In the genomic region with DNA sequence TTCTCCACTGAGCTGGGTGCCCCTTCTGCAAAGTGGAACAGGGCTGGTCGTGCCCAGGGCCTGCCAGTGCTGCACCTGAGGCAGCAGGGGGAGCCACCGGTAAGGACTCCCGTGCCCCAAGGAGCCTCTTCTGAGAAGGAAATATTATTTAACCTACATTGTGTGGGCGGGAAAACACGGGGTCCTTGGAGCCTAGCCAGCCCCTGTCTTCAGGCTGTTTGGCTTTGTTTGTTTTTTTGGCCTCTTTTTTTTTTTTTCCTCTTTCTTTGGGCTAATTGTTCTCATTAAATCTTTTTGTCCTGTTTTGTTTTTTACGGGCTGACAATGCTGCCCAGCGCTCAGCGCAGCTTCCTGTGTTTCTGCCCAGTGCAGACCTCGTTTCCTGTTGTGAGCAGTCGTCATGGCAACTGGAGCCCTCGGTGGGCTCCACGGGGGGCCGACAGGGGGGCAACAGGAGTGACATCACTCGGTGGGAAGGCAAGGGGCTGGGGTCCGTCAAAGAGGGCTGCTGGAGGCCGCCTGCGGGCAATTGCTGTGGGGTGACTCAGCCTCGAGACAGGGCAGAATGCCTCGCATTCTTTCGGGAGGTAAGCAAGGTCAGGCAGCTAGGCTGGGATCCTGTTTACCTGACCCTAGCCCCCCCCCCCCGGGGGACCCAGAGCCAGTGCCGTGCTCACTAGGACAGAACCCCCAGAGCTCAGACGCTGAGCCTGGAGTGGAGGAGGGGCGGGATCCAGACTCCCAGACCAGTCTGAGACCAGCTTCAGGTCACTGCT, we compare ENCODE assay signal across 8 mouse cellular contexts. TPM values are rescaled to one million over a fixed set of nuclear protein-coding genes. Genes with fewer than 3 reads are reported as not detected.
DNase-seq lines count a peak whose midpoint lies in the region; ATAC-seq and TF ChIP-seq lines count a peak whose summit lies in the region.

No protein-coding gene starts in this region.

- H3K4me2 ChIP-seq in lung, embryonic 14.5 days: peak overlapping the region; percentile 68
- peak overlapping the region; percentile 68 for H3K4me2 ChIP-seq in neural tube, embryonic 15.5 days

- TF ChIP-seq POLR2A in cortical plate, adult 2 months (IDR thresholded peaks at IDR 0.05; ENCODE audit: extremely low read depth, insufficient read depth, low read length): no peak
- TF ChIP-seq POLR2A in kidney, adult 2 months (IDR thresholded peaks at IDR 0.05; ENCODE audit: low read depth, low read length): no peak

- H3K9ac ChIP-seq in lung, embryonic 14.5 days: peak overlapping the region; percentile 29
- peak overlapping the region; percentile 55 for H3K9ac ChIP-seq in neural tube, embryonic 15.5 days (replicated peaks)

- H3K4me1 ChIP-seq in cortical plate, adult 2 months (ENCODE audit: control insufficient read depth, insufficient read depth, low read length): 0 out of 2 replicates have a peak, but pooled peaks cover 2% of the 10 kb centered on the region
- H3K4me1 ChIP-seq in kidney, adult 2 months (ENCODE audit: control insufficient read depth, insufficient read depth, low read length): peaks cover 14% of the 10 kb centered on the region
- H3K4me1 ChIP-seq in lung, embryonic 14.5 days (ENCODE audit: insufficient read depth): peaks cover 30% of the 10 kb centered on the region
- H3K4me1 ChIP-seq in neural tube, embryonic 15.5 days: peaks cover 36% of the 10 kb centered on the region

- 0 out of 2 replicates have a peak overlapping the region, but pooled peaks have one; percentile 15 for H3K27ac ChIP-seq in cortical plate, adult 2 months (ENCODE audit: insufficient read depth, low read length)
- peak overlapping the region; percentile 79 for H3K27ac ChIP-seq in kidney, adult 2 months (ENCODE audit: insufficient read depth, low read depth, low read length)
- peak overlapping the region; percentile 79 for H3K27ac ChIP-seq in lung, embryonic 14.5 days (ENCODE audit: low read depth)
- peak overlapping the region; percentile 73 for H3K27ac ChIP-seq in neural tube, embryonic 15.5 days (replicated peaks)

- no peaks in the 10 kb centered on the region for H3K27me3 ChIP-seq in Patski
- no peaks in the 10 kb centered on the region for H3K27me3 ChIP-seq in kidney, adult 2 months (replicated peaks; ENCODE audit: control insufficient read depth, insufficient read depth, low read length)
- H3K27me3 ChIP-seq in lung, embryonic 14.5 days (ENCODE audit: insufficient read depth, low read length): no peaks in the 10 kb centered on the region
- H3K27me3 ChIP-seq in neural tube, embryonic 15.5 days (replicated peaks): no peaks in the 10 kb centered on the region

- CTCF ChIA-PET in Patski (lab: Charles Lee): interaction anchor here (1.1 to 15.7 kb wide), 8 partner anchors 10 to 126 kb away, joined by 3 to 226 read pairs (median 6); no protein-coding TSS in a partner anchor

- H3K36me3 ChIP-seq in kidney, adult 2 months (ENCODE audit: control insufficient read depth, insufficient read depth, low read length): no peaks in the 10 kb centered on the region
- no peaks in the 10 kb centered on the region for H3K36me3 ChIP-seq in lung, embryonic 14.5 days (ENCODE audit: insufficient read depth)
- H3K36me3 ChIP-seq in neural tube, embryonic 15.5 days: no peaks in the 10 kb centered on the region

- H3K4me3 ChIP-seq in cortical plate, adult 2 months (ENCODE audit: insufficient read depth, low read length): peak overlapping the region; percentile 1; the same call in 1 of the 2 replicates
- H3K4me3 ChIP-seq in kidney, adult 2 months (ENCODE audit: insufficient read depth, low read depth, low read length): no peak overlapping the region
- H3K4me3 ChIP-seq in lung, embryonic 14.5 days (ENCODE audit: low read depth, low read length): peak overlapping the region; percentile 27
- peak overlapping the region; percentile 36 for H3K4me3 ChIP-seq in neural tube, embryonic 15.5 days (replicated peaks)

- TF ChIP-seq CTCF in Patski (IDR thresholded peaks at IDR 0.05): no peak
- TF ChIP-seq CTCF in cortical plate, adult 2 months (IDR thresholded peaks at IDR 0.05; ENCODE audit: extremely low read depth, insufficient read depth, low read length): peak; percentile 52
- peak; percentile 68 for TF ChIP-seq CTCF in kidney, adult 2 months (conservative IDR thresholded peaks at IDR 0.05; ENCODE audit: insufficient read depth, insufficient read length, low read depth, low read length)
- peak; percentile 80 for TF ChIP-seq CTCF in lung, embryonic 14.5 days (IDR thresholded peaks at IDR 0.05; ENCODE audit: low read depth)

- peak; percentile 61 for ATAC-seq in Patski
- ATAC-seq in lung, embryonic 14.5 days (ENCODE audit: insufficient read depth): peak; percentile 48
- peak; percentile 71; the same call in 1 of the 2 replicates for ATAC-seq in neural tube, embryonic 15.5 days (ENCODE audit: low FRiP score)

- POLR2A ChIA-PET in Patski (lab: Charles Lee): interaction anchor here (0.6 to 5.0 kb wide), 11 partner anchors 32 to 715 kb away, joined by 3 to 71 read pairs (median 5); a partner anchor contains a TSS

- in situ Hi-C loops in Patski (cut with MboI; ENCODE audit: low pct_unique_long_range_greater_than_20kb): loop anchor here (5.0 kb wide), 1 partner anchor 42 kb away; no protein-coding TSS in a partner anchor

- H3K9me3 ChIP-seq in lung, embryonic 14.5 days (ENCODE audit: low read depth, low read length): no peaks in the 10 kb centered on the region
- H3K9me3 ChIP-seq in neural tube, embryonic 15.5 days (replicated peaks): no peaks in the 10 kb centered on the region

- WGBS in kidney, adult 2 months: 5% methylated on average over 24 of the region's 24 CpGs
- WGBS in lung, embryonic 14.5 days: under 1% methylated on average over 24 of the region's 24 CpGs
- WGBS in neural tube, embryonic 15.5 days: 3% methylated on average over 24 of the region's 24 CpGs

- DNase-seq in 416B (ENCODE audit: low read depth) (peak; percentile 72), Patski (ENCODE audit: low read depth, low spot score) (peak; percentile 81)
- DNase-seq in heart, adult 9 months (ENCODE audit: low spot score in 2 of 2): peak; percentile 52 to 59
- DNase-seq in kidney, adult 2 months: peak; percentile 85
- DNase-seq in lung, embryonic 14.5 days: peak; percentile 83
- peak; percentile 92 for DNase-seq in thymus, postnatal 4 days

RNA-seq across cellular contexts. Expression of a gene that starts 20.5 kb away (rescaled TPM):
- 8.9 TPM for polyA plus RNA-seq in Patski (2021)
- polyA plus RNA-seq in cortical plate, adult 2 months (2012; rRNA removed): 58.4 and 62.6 TPM in 2 replicates
- polyA plus RNA-seq in kidney, adult 2 months (2012; rRNA removed): 41.3 and 44.1 TPM in 2 replicates
- 2.3 TPM in 2 replicates for polyA plus RNA-seq in lung, embryonic 14.5 days (2014; fragmentation: Nextera tagmentation; extraction: Ambion mirVana)
- 4.1 and 4.6 TPM in 2 replicates for polyA plus RNA-seq in neural tube, embryonic 15.5 days (2015; fragmentation: Nextera tagmentation; extraction: Ambion mirVana)

RNA-seq across cellular contexts. Expression of a gene that starts 59.0 kb away (rescaled TPM):
- polyA plus RNA-seq in Patski (2021): 10.5 TPM
- polyA plus RNA-seq in cortical plate, adult 2 months (2012; rRNA removed): 6.7 and 7.5 TPM in 2 replicates
- 9.5 and 13.4 TPM in 2 replicates for polyA plus RNA-seq in kidney, adult 2 months (2012; rRNA removed)
- polyA plus RNA-seq in lung, embryonic 14.5 days (2014; fragmentation: Nextera tagmentation; extraction: Ambion mirVana): 19.8 and 23.2 TPM in 2 replicates
- polyA plus RNA-seq in neural tube, embryonic 15.5 days (2015; fragmentation: Nextera tagmentation; extraction: Ambion mirVana): 4.8 and 44.4 TPM in 2 replicates

Comparison
In these comparisons a context has a peak if more than half of its experiments do, and no peak if none do; other contexts are left out.
1. H3K27ac ChIP-seq: peak in every context shown above with its lines; median percentile 79 in kidney, adult 2 months; 79 in lung, embryonic 14.5 days; 73 in neural tube, embryonic 15.5 days; 15 in cortical plate, adult 2 months.